Mouse (Mus musculus): ENCODE measurements around the gene Syngr3.
"Not testable (repeated sequence)": the region's sequence is repeated elsewhere in the genome, so short reads cannot be mapped to it uniquely, and the experiment has no call there.

DNA sequence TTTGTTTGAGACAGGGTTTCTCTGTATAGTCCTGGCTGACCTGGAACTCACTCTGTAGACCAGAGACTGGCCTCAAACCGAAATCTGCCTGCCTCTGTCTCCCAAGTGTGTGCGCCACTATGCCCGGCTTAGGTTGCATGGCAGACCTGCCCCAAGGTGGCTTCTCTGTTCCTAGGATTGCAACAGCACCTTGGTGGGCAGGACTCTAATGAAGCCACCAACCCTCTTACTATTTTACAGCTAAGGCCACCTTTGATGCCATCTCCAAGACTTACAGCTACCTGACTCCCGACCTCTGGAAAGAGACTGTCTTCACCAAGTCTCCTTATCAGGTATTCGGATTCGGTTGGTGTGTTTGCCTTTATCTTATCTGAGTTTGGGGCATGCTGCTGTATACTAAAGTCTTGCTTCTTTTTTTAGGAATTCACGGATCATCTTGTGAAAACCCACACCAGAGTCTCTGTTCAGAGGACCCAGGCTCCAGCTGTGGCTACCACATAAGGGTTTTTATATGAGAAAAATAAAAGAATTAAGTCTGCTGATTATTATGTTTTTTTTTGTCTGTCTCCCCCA, 31.7 kb upstream of the Syngr3 start:
- TF ChIP-seq CTCF (IDR thresholded peaks at IDR 0.05; ENCODE audit: borderline replicate concordance, extremely low read depth, insufficient read depth, insufficient read length); POLR2A (IDR thresholded peaks at IDR 0.05; ENCODE audit: borderline replicate concordance, extremely low read depth, insufficient read depth, insufficient read length, poor library complexity, severe bottlenecking): not testable (repeated sequence)

Measured in brain, embryonic 14.5 days (tissue).